Mouse (Mus musculus) megakaryocyte, adult 5-6 weeks (primary cell): ENCODE measurements around the gene Vgll1. TPM values are rescaled to one million over a fixed set of nuclear protein-coding genes. Genes with fewer than 3 reads are reported as not detected.

Experiments
- ATAC-seq: 2 replicates; pipeline ENCODE4 v1.8.0; 2016; ENCODE audit warnings: mild to moderate bottlenecking, inconsistent platforms; ENCODE audit not compliant: poor library complexity, severe bottlenecking
- total RNA-seq, 2 experiments: library from RNA; stranded (forward) in 1 of 2; stranded (reverse) in 1 of 2; fragments of 153-499, 151-499 nt in 1 of 2; fragments of 221-1000, 200-1000 nt in 1 of 2; gene quantifications; 2 replicates each; pipeline versions ENCODE4 v1.2.3 to v1.2.4; 2015 to 2017

The Vgll1 gene
- total RNA-seq (2015) (not detected in 2 replicates), total RNA-seq (2017) (not detected in 2 replicates)

DNA sequence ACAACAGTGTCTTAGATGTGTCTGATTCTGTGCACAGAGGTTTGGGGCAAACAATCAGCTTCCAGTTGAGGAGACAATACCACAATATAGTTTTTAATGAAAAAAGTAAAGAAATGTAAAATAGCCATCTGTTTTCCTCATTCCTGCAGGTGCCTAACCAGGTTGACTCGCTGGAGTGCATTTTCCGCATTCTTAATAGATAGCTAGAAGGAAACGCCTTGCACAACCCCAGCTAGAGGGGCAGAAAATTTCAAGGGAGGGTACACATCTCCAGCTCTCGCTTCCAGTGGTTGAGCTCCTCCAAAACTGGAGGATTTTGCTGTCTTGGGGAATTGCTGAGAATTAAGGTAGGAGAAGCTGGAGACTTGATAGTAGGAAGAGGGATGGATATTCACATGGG, at the start of gene Vgll1:
TSS of gene Vgll1 (plus strand) at position 301 of the 400 bp plus-strand sequence.
- no peak for ATAC-seq

DNA sequence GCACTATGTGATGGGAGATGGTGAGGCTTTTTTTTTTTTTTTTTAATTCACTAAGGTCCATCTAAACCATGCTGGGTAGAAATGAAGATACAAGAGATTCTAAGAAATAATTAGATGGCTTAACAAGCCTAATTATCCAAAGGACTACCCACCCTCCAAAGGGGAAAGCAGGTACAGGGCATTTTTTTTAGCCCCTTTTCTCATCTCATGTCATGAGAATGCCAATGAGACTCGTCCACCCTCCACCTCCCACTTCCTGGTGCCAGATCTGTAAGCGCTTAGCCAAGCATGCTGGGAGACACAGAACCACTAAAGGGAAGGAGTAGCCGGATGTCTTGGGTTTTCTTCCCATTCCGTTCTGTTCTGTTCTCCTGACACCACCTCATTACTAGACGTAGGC, 45.1 kb upstream of the Vgll1 start, which contains the start of gene Brs3:
TSS of gene Brs3 (plus strand) at position 301 of the 400 bp plus-strand sequence.
- ATAC-seq, result no peak

DNA sequence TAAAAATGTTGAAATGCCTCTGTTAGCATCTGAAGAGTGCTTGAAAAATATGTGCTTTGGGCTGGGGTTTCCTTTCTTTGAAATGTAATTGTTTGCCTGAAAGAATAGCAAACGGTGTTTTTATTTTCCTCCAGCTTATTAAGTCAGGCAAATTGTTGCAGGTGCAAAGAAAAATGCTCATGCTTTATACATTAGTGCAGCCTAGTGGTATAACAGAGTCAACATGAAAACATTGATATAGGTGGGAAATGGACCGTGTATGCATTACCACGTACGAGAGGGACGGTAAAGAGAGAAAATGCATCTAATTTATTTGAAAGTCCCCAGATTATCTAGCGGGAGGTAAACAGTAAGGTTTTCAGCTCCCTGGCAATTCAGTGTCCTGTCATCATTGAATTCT, 44.0 kb upstream of the Vgll1 start:
- ATAC-seq, result no peak

DNA sequence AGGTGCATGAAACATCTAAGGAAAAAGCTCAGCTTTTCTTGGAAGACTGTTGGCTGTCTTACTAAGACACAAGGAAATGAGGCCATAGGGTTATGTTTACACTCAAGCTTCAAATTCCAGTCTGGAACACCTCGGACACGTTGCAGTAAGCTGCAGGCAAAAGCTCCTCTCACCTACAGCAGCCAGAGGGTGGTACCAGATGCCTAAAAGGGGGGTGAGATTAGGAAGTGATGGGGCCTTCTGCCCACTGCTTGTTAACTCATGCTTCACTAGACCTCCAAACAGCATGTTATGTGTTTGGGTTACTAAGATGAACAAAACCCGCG, 35.1 kb upstream of the Vgll1 start:
- peak; percentile 23; the same call in 1 of the 2 replicates for ATAC-seq

DNA sequence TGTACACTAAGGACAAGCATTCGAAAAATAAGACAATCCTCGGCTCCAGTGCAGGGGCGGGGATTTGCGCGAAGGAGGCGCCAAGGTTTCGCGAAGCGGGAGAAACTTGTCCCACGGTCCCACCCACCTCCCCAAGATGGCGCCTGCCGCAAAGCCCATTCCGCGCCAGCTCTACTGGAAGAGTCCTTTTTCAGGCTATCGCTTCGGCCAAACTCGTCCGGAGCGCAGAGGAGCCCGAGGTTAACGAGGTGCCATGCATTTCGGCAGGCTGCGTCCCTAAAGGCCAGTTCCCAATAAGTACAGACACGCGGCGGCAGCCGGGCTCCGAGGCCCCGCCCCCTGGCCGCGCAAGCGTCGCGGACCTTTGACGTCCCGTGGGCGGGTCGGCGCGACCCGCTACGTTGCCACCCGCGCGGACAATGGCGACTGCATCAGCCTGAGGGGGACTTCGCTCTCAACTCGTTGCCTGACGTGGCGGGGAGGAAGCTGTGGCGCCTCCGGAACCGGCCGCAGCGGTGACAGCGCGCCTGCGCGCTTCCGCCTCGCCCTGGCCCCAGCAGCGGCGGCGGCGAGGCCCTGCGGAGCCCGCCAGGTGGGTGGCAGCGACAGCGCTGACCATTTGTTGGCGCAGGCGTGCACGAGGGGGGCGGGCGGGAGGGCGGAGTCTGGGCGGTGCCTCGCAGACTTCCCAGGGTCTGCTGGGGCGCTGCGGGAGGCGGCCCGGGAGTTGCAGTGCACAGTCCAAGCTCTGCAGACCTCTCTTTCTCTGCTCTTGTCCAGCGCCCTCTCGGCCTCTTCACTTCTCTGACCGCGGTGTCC, 34.5 kb upstream of the Vgll1 start, which contains the start of gene Htatsf1:
TSS of gene Htatsf1 (plus strand) at position 410 of the 819 bp plus-strand sequence.
- ATAC-seq, result peak; percentile 94

DNA sequence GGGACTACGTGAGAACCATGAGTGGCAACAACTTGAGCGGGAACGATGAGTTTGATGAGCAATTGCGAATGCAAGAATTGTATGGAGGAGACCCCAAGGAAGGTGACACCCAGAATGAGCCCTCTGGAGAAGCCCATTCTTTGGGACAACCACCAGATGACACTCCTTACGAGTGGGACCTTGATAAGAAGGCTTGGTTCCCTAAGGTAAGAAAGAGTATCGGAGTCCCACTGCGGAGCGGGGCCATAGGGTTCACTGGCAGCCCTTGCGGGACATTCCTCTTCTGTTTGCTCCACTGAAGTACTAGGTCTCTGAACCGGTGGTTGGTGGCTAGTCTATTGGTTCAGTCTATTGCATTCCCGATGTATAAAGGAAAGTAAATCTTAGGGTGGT, 33.9 kb upstream of the Vgll1 start:
- no peak for ATAC-seq

DNA sequence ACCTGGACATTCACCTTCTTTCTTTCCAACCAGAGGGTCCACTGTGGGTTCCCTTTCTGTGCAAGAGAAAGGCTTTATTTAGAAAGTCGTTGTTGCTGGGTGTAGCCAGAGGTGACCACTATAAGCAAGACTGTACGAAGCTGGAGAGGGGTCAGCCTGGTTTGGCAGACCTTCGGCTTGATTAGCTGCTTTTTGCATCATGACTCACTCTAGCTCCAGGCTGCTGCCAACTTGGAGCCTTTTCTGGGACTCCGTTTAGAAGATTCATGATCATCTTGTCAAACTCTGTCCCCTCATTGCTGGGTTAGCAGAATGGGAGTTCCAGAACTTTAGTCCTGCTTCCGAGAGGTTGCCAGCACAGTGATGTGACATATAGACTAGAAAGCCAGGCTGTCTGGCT, 6.4 kb upstream of the Vgll1 start:
- no peak for ATAC-seq

DNA sequence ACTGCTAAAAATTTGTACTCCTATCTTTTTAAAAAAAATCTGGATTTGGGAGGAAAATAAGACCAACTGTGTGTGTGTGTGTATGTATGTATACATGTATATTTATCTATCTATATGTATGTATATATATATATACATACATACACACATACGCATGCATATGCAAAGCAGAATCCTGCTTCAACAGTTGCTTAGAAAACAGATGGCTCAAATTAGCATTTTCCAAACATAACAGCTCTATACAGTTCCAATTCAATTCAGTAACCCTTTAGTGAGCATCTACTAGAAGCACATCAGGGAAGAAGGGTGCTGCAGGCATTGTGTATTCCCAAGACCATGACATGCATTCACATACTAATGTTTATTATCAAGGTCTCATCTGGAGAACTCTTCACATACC, 15.5 kb downstream of the Vgll1 start:
- ATAC-seq, result no peak

DNA sequence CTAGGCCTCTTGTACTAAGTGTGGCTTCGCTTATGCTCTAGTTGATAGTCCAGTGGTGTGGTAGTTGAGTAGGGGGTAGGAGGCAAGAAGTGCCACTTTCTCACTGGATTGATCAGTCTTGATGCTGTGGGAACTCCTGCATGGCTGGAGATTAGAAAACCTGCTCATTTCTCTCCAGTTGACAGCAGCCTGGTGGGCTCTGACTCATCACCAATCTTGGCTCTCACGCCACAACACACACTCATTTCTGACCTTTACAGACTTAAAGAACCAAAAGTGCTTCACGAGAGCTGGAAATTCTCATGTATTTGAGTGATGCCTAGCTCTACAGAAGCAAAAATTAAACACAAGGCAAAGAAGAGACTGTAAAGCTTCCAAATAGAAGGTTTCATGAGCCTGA, 19.1 kb downstream of the Vgll1 start:
- ATAC-seq, result no peak

DNA sequence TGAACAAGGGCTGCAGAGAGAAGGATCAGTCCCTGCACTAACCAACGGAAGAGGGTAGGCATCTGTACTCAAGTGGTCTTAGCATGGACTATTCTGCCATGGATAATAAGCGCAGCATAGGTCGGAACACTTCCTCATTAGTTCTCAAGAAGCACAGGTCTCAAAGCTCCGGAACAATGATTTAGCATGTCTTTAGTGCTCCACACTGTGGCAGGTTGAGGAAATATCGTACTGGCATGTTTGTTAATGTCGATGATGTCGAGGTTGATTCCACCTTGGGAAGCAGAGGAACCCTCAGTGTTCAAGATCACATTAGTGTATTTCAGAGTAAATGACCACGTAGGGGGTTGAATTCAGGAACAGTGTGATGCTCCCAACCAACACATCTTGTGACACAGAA, 30.2 kb downstream of the Vgll1 start:
- no peak for ATAC-seq

DNA sequence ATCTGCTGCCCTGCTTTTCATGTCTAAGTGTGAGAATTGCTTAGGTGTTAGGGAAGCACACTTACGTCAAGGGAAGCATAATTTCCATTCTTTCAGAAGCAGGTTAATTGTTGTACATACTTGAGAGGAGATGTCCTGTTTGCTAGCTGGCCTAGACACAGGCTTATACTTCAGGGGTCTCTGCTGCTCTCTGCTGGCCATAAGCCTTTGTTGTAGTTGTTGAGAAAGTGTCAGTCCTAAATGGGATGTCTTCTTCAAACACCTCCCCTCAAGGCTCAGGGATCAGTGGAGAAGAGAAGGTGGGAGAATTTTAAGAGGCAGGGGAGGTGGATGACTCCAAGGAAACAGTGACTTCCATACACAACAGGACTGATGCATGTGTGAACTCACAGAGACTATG, 32.9 kb downstream of the Vgll1 start:
- no peak for ATAC-seq

DNA sequence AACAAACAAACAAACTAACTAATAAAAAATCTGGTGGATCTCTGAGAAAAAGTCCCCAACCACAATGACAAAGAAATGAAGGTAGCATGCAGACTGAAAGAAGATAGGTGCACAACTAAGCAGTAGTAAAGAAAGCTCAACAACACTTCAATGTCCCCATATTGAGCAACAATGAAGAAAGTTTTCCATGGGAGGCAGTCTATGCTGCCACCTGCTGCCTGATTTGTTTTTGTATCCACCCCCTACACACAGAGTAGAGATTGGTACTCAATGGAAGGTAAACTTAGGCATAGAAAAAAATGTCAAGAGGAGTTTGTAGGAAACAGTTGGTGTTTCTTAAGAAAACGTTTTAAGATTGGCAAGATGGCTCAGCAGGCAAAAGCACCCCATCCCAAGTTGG, 42.7 kb downstream of the Vgll1 start:
- ATAC-seq, result no peak

DNA sequence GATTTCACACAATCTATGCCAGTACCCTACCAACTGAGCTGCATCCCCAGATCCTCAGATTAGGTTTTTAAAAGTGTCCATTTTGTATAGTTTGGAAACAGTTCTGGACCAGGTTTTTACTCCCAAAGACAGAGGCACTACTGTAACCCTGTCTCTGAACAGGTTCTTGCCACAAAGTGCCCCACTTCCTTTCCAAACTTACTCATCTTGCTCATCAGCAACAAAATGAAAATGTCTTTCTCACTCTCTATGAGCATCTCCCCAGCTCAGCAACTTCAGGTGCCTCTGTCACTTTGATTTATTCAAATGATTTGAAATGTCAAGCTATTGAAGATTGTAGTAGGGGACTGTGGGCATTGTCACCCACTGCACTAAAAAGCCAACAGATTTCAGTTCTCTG, 49.7 kb downstream of the Vgll1 start:
- no peak for ATAC-seq

DNA sequence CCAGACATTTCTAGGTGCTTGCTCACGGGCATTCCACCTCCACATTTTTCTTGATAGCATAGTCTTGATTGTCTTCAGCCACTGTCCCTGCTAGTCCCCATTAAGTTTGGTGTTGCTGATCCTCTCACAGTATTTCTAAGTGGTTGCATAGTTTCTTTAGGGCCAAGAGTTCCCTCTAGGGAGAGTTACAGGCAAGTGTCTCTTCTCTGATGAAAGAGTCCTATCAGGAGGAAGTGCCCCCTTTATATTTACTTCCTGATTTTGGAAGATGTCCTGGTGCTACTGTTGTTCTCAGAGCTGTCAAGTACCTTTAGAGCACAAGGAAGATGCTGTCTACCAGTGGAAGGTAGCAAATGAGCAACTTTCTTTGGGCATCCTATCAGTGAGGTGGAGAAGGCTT, 65.6 kb downstream of the Vgll1 start:
- ATAC-seq, result peak; percentile 43; the same call in 1 of the 2 replicates

Other genes with a start within 250 kb of the Vgll1 start
- not detected in 2 replicates for gene Adgrg4, start 217.9 kb upstream of the Vgll1 start, total RNA-seq (2015)
- not detected in 2 replicates for gene Adgrg4, start 217.9 kb upstream of the Vgll1 start, total RNA-seq (2017)
- not detected in 2 replicates for gene Brs3, start 45.0 kb upstream of the Vgll1 start, total RNA-seq (2015)
- gene Brs3, start 45.0 kb upstream of the Vgll1 start, total RNA-seq (2017), result not detected in 2 replicates
- 32.0 and 35.4 TPM in 2 replicates for gene Htatsf1, start 34.5 kb upstream of the Vgll1 start, total RNA-seq (2015)
- gene Htatsf1, start 34.5 kb upstream of the Vgll1 start, total RNA-seq (2017), result 47.7 and 49.1 TPM in 2 replicates
- 0.29 TPM in 1 of 2 replicates, not detected in the other for gene Cd40lg, start 124.0 kb downstream of the Vgll1 start, total RNA-seq (2015)
- not detected in 2 replicates for gene Cd40lg, start 124.0 kb downstream of the Vgll1 start, total RNA-seq (2017)